Mouse (Mus musculus) ES-E14 (cell line): ENCODE measurements around the gene Pkp3.

Experiments
- CHD2 ChIP-seq: IDR thresholded peaks from 2 replicates; pipeline ENCODE4 v1.6.1; 2014; ENCODE audit warnings: mild to moderate bottlenecking, low read depth, low read length, inconsistent platforms
- HCFC1 ChIP-seq: IDR thresholded peaks from 2 replicates; pipeline ENCODE4 v1.6.1; 2012; ENCODE audit warnings: low read length, inconsistent platforms, borderline replicate concordance; ENCODE audit not compliant: insufficient read depth
- MAFK ChIP-seq: IDR thresholded peaks from 2 replicates; pipeline ENCODE4 v1.6.1; 2014; ENCODE audit warnings: mild to moderate bottlenecking, low read depth, low read length, inconsistent platforms; ENCODE audit not compliant: insufficient read depth
- ZNF384 ChIP-seq: IDR thresholded peaks from 2 replicates; pipeline ENCODE4 v1.6.1; 2012; ENCODE audit warnings: low read depth, low read length, inconsistent platforms

- no peak for TF ChIP-seq HCFC1
- TF ChIP-seq CHD2, result no peak
- no peak for TF ChIP-seq ZNF384
- no peak for TF ChIP-seq MAFK
Observed at GRCm38 (mm10) chr7:141064576-141064975, 13.4 kb upstream of the Pkp3 start.
